Mouse (Mus musculus): Measurements from ENCODE around the gene Lrp4. TPM values are rescaled to one million over a fixed set of nuclear protein-coding genes. Genes with fewer than 3 reads are reported as not detected.
"Not testable (repeated sequence)": the region's sequence is repeated elsewhere in the genome, so short reads cannot be mapped to it uniquely, and the experiment has no call there.

Gene Lrp4
- polyA plus RNA-seq, 1 experiment, result 13.0 TPM

DNA sequence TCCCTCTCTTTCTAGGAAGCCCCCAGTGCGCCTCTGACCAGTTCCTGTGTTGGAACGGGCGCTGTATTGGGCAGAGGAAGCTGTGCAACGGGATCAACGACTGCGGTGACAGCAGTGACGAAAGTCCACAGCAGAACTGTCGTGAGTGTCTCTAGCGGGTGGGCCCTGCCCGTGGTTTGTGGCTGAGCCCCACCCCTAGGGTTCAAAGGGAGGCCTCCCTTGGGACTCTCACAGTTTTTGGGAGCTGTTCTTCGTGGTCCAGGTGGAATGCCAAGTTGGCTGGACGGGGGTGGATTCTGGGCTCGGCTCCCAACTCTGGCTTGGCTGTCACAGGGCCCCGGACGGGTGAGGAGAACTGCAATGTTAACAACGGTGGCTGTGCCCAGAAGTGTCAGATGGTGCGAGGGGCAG is 18.9 kb downstream of the Lrp4 start:
- Histone ChIP-seq H3K4me1 (ENCODE audit: control insufficient read depth, insufficient read depth, low read length) (no peaks in the 10 kb centered on the region), H3K27ac (ENCODE audit: insufficient read depth, low read length) (no peak overlapping the region), H3K4me3 (ENCODE audit: insufficient read depth, low read length) (no peak overlapping the region)
- TF ChIP-seq CTCF (IDR thresholded peaks at IDR 0.05; ENCODE audit: extremely low read depth, insufficient read depth, low read length) (no peak), POLR2A (IDR thresholded peaks at IDR 0.05; ENCODE audit: extremely low read depth, insufficient read depth, low read length) (no peak)

DNA sequence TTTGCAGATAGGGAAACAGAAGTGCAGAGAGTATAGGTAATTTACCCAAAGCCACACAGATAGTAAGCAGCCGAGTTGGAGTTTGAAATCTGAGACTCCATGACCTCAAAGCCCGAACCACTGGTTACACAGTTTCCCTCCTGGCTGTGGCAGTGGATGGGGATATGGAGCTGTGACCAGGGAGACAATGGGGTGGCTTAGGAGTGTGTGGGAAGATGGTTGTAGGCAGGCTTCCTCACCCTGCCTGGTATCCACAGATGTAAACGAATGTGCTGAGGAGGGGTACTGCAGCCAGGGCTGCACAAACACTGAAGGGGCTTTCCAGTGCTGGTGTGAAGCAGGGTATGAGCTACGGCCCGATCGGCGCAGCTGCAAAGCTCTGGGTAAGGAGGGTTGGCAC is 19.5 kb downstream of the Lrp4 start:
- H3K4me3 ChIP-seq (ENCODE audit: insufficient read depth, low read length), result no peak overlapping the region
- TF ChIP-seq POLR2A (IDR thresholded peaks at IDR 0.05; ENCODE audit: extremely low read depth, insufficient read depth, low read length) (no peak), CTCF (IDR thresholded peaks at IDR 0.05; ENCODE audit: extremely low read depth, insufficient read depth, low read length) (no peak)
- no peaks in the 10 kb centered on the region for H3K4me1 ChIP-seq (ENCODE audit: control insufficient read depth, insufficient read depth, low read length)
- no peak overlapping the region for H3K27ac ChIP-seq (ENCODE audit: insufficient read depth, low read length)

DNA sequence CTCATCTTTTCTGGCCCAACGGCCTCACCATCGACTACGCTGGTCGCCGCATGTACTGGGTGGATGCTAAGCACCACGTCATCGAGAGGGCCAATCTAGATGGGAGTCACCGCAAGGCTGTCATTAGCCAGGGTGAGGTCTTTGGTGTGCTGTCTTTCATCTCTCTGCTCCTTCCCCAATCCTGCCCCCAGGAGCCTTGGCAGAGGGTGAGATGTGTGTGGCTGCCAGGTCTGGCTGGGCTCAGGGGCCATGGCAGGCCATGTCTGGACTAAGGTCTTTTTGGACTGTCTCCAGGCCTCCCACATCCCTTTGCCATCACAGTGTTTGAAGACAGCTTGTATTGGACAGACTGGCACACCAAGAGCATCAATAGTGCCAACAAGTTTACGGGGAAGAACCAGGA is 23.1 kb downstream of the Lrp4 start:
- Histone ChIP-seq H3K4me1 (ENCODE audit: control insufficient read depth, insufficient read depth, low read length) (no peaks in the 10 kb centered on the region), H3K4me3 (ENCODE audit: insufficient read depth, low read length) (no peak overlapping the region), H3K27ac (ENCODE audit: insufficient read depth, low read length) (no peak overlapping the region)
- TF ChIP-seq CTCF (IDR thresholded peaks at IDR 0.05; ENCODE audit: extremely low read depth, insufficient read depth, low read length), result no peak
- TF ChIP-seq POLR2A (IDR thresholded peaks at IDR 0.05; ENCODE audit: extremely low read depth, insufficient read depth, low read length), result no peak

DNA sequence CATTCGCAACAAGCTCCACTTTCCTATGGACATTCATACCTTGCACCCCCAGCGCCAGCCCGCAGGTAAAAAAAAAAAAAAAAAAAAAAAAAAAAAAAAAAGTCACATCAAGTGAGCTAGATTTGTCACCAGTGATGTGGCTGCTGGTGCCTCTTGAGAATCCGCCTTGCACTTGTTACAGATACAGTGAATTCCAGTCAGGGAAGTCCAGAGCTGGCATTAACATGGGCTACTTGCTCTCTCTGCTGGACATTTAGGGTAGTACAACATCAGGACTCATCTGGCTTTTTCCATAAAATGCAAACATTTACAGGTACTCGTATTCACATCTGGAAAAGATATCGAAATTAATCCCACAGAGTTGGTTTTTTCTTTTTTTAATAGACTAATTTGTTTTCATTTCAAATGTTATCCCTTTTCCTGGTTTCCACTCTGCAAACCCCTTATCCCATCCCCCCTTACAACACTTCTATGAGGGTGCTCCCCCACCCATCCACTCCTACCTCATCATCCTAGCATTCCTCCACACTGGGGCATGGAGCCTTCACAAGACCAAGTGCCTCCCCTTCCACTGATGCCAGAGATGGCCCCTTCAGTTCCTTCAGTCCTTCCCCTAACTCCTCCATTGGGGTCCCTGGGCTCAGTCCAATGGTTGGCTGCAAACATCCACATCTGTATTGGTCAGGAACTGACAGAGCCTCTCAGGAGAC is 23.6 kb downstream of the Lrp4 start:
- no peaks in the 10 kb centered on the region for H3K4me1 ChIP-seq (ENCODE audit: control insufficient read depth, insufficient read depth, low read length)
- TF ChIP-seq CTCF (IDR thresholded peaks at IDR 0.05; ENCODE audit: extremely low read depth, insufficient read depth, low read length), result peak; percentile 84
- TF ChIP-seq POLR2A (IDR thresholded peaks at IDR 0.05; ENCODE audit: extremely low read depth, insufficient read depth, low read length), result no peak
- no peak overlapping the region for H3K27ac ChIP-seq (ENCODE audit: insufficient read depth, low read length)
- H3K4me3 ChIP-seq (ENCODE audit: insufficient read depth, low read length), result no peak overlapping the region

DNA sequence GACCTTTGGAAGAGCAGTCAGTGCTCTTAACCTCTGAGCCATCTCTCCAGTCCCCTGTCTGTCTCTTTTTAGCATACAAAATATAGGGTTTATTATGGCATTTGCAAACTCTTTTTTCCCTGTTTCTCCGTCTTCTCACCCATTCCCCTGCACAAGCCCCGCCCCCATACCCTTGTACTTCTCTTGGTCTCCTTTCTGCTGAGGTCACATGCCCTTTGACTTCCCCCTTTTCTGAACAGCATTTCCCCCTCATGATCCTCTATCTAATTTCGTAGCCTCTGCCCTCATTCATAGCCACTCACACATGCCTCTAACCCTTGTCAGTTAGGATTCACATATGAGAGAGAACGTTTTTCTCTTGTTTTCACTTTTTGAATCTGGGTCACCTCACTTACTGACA is 27.4 kb downstream of the Lrp4 start:
- Histone ChIP-seq H3K4me3 (ENCODE audit: insufficient read depth, low read length) (no peak overlapping the region), H3K27ac (ENCODE audit: insufficient read depth, low read length) (no peak overlapping the region), H3K4me1 (ENCODE audit: control insufficient read depth, insufficient read depth, low read length) (no peaks in the 10 kb centered on the region)
- TF ChIP-seq POLR2A (IDR thresholded peaks at IDR 0.05; ENCODE audit: extremely low read depth, insufficient read depth, low read length) (no peak), CTCF (IDR thresholded peaks at IDR 0.05; ENCODE audit: extremely low read depth, insufficient read depth, low read length) (no peak)

DNA sequence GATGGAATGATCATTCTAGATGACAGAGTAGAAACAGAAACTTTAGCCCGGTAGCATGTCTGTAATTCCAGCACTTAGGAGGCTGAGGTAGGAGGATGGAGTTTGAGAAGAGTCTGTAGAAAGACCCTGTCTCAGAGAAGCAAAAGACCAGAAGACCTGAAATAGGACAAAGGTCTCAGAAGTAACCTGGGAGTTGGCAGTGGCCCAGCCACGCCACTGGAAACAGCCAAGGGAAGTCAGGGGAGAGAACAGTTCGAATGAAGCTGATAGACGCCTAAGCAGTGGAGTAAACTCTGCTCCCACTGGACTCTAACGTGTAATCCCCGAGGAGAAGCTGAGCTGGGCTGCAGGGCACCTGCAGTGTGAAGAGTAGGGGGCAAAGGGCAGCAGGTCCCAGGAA is 27.9 kb downstream of the Lrp4 start:
- H3K4me1 ChIP-seq (ENCODE audit: control insufficient read depth, insufficient read depth, low read length), result no peaks in the 10 kb centered on the region
- H3K27ac ChIP-seq (ENCODE audit: insufficient read depth, low read length), result no peak overlapping the region
- TF ChIP-seq CTCF (IDR thresholded peaks at IDR 0.05; ENCODE audit: extremely low read depth, insufficient read depth, low read length) (no peak), POLR2A (IDR thresholded peaks at IDR 0.05; ENCODE audit: extremely low read depth, insufficient read depth, low read length) (no peak)
- H3K4me3 ChIP-seq (ENCODE audit: insufficient read depth, low read length), result no peak overlapping the region

DNA sequence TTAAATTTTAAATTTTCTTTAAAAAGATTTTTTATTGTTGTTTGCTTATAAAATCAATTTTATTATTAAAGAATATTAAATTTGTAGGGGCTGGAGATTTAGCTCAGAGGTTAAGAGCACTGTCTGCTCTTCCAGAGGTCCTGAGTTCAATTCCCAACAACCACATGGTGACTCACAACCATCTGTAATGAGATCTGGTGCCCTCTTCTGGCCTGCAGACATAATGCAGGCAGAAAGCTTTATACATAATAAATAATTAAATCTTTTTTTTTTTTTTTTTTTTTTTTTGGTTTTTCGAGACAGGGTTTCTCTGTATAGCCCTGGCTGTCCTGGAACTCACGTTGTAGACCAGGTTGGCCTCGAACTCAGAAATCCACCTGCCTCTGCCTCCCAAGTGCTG is 30.0 kb downstream of the Lrp4 start:
- H3K4me1 ChIP-seq (ENCODE audit: control insufficient read depth, insufficient read depth, low read length); H3K27ac ChIP-seq (ENCODE audit: insufficient read depth, low read length); H3K4me3 ChIP-seq (ENCODE audit: insufficient read depth, low read length): not testable (repeated sequence)

DNA sequence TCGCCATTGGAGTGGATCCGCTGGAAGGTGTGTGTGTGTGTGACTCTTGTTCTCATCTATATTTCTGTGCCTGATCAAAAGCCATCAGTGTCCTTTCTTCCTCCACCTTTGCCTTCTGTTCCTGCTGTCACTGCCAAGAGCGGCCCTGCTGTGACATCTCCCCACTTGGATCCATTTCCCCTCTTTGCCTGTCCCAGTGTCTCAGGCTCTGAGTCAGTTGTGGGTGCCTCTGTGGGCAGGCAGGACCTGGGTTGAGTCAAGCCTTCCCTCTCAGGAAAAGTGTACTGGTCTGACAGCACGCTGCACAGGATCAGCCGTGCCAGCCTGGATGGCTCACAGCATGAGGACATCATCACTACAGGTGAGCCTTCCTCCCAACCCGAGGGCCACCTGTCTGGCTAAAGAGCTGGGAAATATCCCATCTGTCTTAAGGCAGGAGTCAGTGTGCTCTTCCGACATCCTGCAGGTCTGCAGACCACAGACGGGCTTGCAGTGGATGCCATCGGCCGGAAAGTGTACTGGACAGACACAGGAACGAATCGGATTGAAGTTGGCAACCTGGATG is 34.8 kb downstream of the Lrp4 start:
- H3K4me1 ChIP-seq (ENCODE audit: control insufficient read depth, insufficient read depth, low read length), result no peaks in the 10 kb centered on the region
- no peak overlapping the region for H3K4me3 ChIP-seq (ENCODE audit: insufficient read depth, low read length)
- TF ChIP-seq CTCF (IDR thresholded peaks at IDR 0.05; ENCODE audit: extremely low read depth, insufficient read depth, low read length), result no peak
- TF ChIP-seq POLR2A (IDR thresholded peaks at IDR 0.05; ENCODE audit: extremely low read depth, insufficient read depth, low read length), result no peak
- H3K27ac ChIP-seq (ENCODE audit: insufficient read depth, low read length), result no peak overlapping the region

DNA sequence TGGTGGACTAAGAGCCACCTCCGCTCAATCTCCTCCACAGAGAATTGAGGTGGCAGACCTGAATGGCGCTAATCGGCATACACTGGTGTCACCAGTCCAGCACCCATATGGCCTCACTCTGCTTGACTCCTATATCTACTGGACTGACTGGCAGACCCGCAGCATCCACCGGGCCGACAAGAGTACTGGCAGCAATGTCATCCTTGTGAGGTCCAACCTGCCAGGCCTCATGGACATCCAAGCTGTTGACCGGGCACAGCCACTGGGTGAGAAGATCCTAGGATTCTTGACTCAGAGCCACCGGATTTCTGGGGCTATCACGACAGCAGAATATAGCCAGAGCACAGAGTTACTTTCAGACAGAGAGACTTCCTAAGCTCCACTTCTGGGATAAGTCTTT is 36.7 kb downstream of the Lrp4 start:
- Histone ChIP-seq H3K4me3 (ENCODE audit: insufficient read depth, low read length) (no peak overlapping the region), H3K4me1 (ENCODE audit: control insufficient read depth, insufficient read depth, low read length) (no peaks in the 10 kb centered on the region), H3K27ac (ENCODE audit: insufficient read depth, low read length) (no peak overlapping the region)
- TF ChIP-seq POLR2A (IDR thresholded peaks at IDR 0.05; ENCODE audit: extremely low read depth, insufficient read depth, low read length) (no peak), CTCF (IDR thresholded peaks at IDR 0.05; ENCODE audit: extremely low read depth, insufficient read depth, low read length) (no peak)

DNA sequence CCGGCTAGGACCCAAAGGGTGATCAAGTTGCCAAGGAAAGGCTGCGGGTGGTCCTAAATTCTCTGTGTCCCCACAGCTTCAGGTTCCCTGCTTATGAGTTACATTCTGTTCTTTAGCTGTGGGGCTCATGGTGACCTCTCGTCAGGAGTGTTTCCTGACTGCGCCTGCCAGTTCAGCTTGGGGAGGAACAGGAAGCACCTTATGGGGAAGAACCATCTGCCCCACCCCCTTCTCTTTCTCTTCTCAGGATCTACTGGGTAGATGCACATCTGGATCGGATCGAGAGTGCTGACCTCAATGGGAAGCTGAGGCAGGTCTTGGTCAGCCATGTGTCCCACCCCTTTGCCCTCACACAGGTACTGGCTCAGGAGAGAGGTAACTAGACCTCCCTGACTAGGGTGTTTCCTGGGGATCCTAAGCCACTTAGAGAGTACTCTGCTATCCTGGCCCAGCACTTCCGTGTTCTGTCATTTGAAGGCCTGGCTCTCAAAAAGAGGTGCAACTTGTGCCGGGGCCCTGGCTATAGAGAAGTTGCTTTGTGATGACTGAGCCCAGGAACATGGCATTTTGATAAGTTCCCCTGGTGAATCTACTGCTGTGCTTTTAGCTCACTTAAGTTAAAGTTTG is 40.9 kb downstream of the Lrp4 start:
- Histone ChIP-seq H3K4me3 (ENCODE audit: insufficient read depth, low read length) (no peak overlapping the region), H3K4me1 (ENCODE audit: control insufficient read depth, insufficient read depth, low read length) (no peaks in the 10 kb centered on the region), H3K27ac (ENCODE audit: insufficient read depth, low read length) (no peak overlapping the region)
- TF ChIP-seq CTCF (IDR thresholded peaks at IDR 0.05; ENCODE audit: extremely low read depth, insufficient read depth, low read length), result no peak
- no peak for TF ChIP-seq POLR2A (IDR thresholded peaks at IDR 0.05; ENCODE audit: extremely low read depth, insufficient read depth, low read length)

Data from cortical plate, adult 2 months (tissue).